Mouse (Mus musculus) lung, postnatal 0 days (tissue): ENCODE measurements at regions not wholly inside any gene's neighbourhood (a gene's known extent, or its start where the extent isn't known, plus 50 kb on each side); places are given as distances from the start of the nearest gene placed in this dataset.

ENCODE experiments used
- CTCF ChIP-seq: IDR thresholded peaks from 2 replicates; pipeline ENCODE4 v1.5.1; 2016; ENCODE audit warnings: antibody characterized with exemption, mild to moderate bottlenecking
- EP300 ChIP-seq: IDR thresholded peaks from 2 replicates; pipeline ENCODE4 v1.6.1; 2016; ENCODE audit warnings: antibody characterized with exemption, mild to moderate bottlenecking, control low read depth

DNA sequence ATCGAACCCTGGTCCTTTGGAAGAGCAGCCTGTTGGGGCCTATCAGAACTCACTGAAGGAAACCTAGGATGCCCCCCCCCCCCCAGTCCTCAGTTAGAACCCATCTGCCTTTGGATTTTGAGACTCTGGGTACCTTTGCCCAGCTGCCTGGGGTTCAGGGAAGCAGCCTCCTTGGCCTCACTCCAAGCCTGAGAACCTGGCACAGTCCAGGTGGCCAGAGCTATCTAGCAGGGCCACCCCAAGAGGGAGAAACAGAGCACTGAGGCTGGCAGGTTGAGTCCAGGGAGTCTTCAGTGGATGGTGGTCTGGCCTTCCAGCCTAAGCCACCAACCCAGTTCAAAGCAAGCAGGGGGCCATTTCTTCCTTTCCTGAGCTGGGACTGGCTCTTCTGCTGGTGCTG lies 100.2 kb downstream of the Cstad start:
- TF ChIP-seq CTCF (no peak), EP300 (no peak)
